In the genomic region with DNA sequence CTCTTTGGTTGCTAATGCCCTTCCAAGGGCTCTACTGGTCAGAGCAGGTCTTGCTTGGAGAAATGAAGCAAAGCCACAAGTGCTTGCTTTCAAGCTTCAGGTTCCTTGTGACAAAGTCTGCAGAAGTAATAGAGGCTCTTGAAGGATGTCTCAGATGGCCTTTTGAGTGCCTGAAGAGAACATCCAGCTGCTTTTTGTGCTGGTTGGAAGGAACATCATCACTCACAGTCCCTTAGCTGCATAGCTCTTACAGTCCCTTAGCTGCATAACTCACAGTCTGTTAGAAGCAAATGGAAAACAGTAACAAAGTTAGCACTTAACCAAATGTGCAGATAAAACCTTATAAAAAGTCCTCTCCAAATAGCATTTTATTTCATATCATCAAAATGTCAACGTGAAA, we compare ENCODE assay signal across 22 mouse cellular contexts.
DNase-seq lines count a peak whose midpoint lies in the region; ATAC-seq and TF ChIP-seq lines count a peak whose summit lies in the region.
"Had no signal": no experiment of that assay in that cellular context is flagged by ENCODE, and none has a peak within 500 bp of the region (broad histone marks: within the 10 kb centered on the region; RNA-seq: fewer than 3 reads in every experiment).

No protein-coding gene starts in this region.

- no peak overlapping the region for H3K27ac ChIP-seq in lung, postnatal 0 days (ENCODE audit: low read length)
- H3K27ac ChIP-seq: embryonic facial prominence, embryonic 13.5 days; embryonic facial prominence, embryonic 15.5 days; forebrain, embryonic 10.5 days; forebrain, embryonic 12.5 days had no signal

- H3K27me3 ChIP-seq in lung, postnatal 0 days (replicated peaks; ENCODE audit: insufficient read depth, low read length): no peaks in the 10 kb centered on the region
- H3K27me3 ChIP-seq: embryonic facial prominence, embryonic 13.5 days; embryonic facial prominence, embryonic 15.5 days; forebrain, embryonic 12.5 days had no signal

- 73% methylated on average over 1 of the region's 1 CpGs for WGBS in lung, postnatal 0 days
- WGBS in lung, adult 2 months: 75% methylated on average over 1 of the region's 1 CpGs

- no peak overlapping the region for H3K9ac ChIP-seq in lung, postnatal 0 days (replicated peaks; ENCODE audit: low read depth)
- H3K9ac ChIP-seq: embryonic facial prominence, embryonic 13.5 days; embryonic facial prominence, embryonic 15.5 days; forebrain, embryonic 12.5 days had no signal

- TF ChIP-seq EP300 in lung, postnatal 0 days (IDR thresholded peaks at IDR 0.05): no peak

- no peak for ATAC-seq in lung, postnatal 0 days
- ATAC-seq: forebrain, embryonic 14.5 days had no signal

- TF ChIP-seq CTCF in lung, postnatal 0 days (IDR thresholded peaks at IDR 0.05): no peak
- TF ChIP-seq CTCF in lung, adult 2 months (IDR thresholded peaks at IDR 0.05; ENCODE audit: insufficient read depth, low read length): no peak

- no peaks in the 10 kb centered on the region for H3K36me3 ChIP-seq in lung, postnatal 0 days (ENCODE audit: insufficient read depth, low read length)
- H3K36me3 ChIP-seq: embryonic facial prominence, embryonic 13.5 days; embryonic facial prominence, embryonic 15.5 days; forebrain, embryonic 10.5 days; forebrain, embryonic 12.5 days had no signal

- no peak for TF ChIP-seq POLR2A in lung, adult 2 months (IDR thresholded peaks at IDR 0.05; ENCODE audit: borderline replicate concordance, extremely low read depth, low read depth, low read length)

- H3K4me3 ChIP-seq in lung, postnatal 0 days (ENCODE audit: low read depth, low read length): no peak overlapping the region
- no peak overlapping the region for H3K4me3 ChIP-seq in lung, adult 2 months (replicated peaks; ENCODE audit: extremely low read depth, low read depth, low read length)
- H3K4me3 ChIP-seq: embryonic facial prominence, embryonic 13.5 days; embryonic facial prominence, embryonic 15.5 days; erythroblast, embryonic 14.5 days; forebrain, embryonic 10.5 days; forebrain, embryonic 12.5 days had no signal

- no peaks in the 10 kb centered on the region for H3K4me1 ChIP-seq in lung, postnatal 0 days (ENCODE audit: insufficient read depth, low read depth, low read length)
- no peaks in the 10 kb centered on the region for H3K4me1 ChIP-seq in lung, adult 2 months (ENCODE audit: control insufficient read depth, insufficient read depth, low read length)
- H3K4me1 ChIP-seq: embryonic facial prominence, embryonic 13.5 days; embryonic facial prominence, embryonic 15.5 days; forebrain, embryonic 10.5 days; forebrain, embryonic 12.5 days had no signal

- no peaks in the 10 kb centered on the region for H3K9me3 ChIP-seq in lung, postnatal 0 days (ENCODE audit: low read length)
- H3K9me3 ChIP-seq: embryonic facial prominence, embryonic 15.5 days; forebrain, embryonic 10.5 days; forebrain, embryonic 12.5 days had no signal

- DNase-seq in lung, postnatal 0 days (ENCODE audit: low spot score): peak; percentile 36
- DNase-seq in lung, adult 2 months: no peak
- DNase-seq in lung, postnatal 14 days: peak; percentile 14
- no peak for DNase-seq in lung, postnatal 4 days
- peak; percentile 15 for DNase-seq in lung, postnatal 36 days
- no peak for DNase-seq in heart, adult 11 months
- DNase-seq: adrenal gland, adult 2 months; adrenal gland, postnatal 10 days; adrenal gland, postnatal 25 days; cerebellum, adult 11 months; cerebellum, adult 18-20 months; cerebellum, adult 8-10 months; cerebellum, adult 9-11 months; cerebellum, postnatal 14 days; cerebellum, postnatal 36 days; embryo, embryonic 11 days had no signal

- no peak overlapping the region for H3K4me2 ChIP-seq in lung, postnatal 0 days (replicated peaks; ENCODE audit: low read depth, low read length)
- H3K4me2 ChIP-seq: embryonic facial prominence, embryonic 13.5 days; embryonic facial prominence, embryonic 15.5 days; forebrain, embryonic 12.5 days had no signal

Comparison
In these comparisons a context has a peak if more than half of its experiments do, and no peak if none do; other contexts are left out.
1. DNase-seq: peak in lung, postnatal 0 days (single experiment), lung, postnatal 14 days (single experiment) and lung, postnatal 36 days (single experiment); none in lung, adult 2 months (single experiment), lung, postnatal 4 days (0 of 2) and heart, adult 11 months (single experiment).